Mouse (Mus musculus): Measurements from ENCODE around the gene Gpr161. TPM values are rescaled to one million over a fixed set of nuclear protein-coding genes. Genes with fewer than 3 reads are reported as not detected.
A peak's percentile ranks its signal among the peaks of the same experiment; 100 is the strongest.
"Not testable (repeated sequence)": the region's sequence is repeated elsewhere in the genome, so short reads cannot be mapped to it uniquely, and the experiment has no call there.

Gpr161 gene
- total RNA-seq, 2 experiments from 2014 or later, result 49.1 to 50.3 TPM

DNA sequence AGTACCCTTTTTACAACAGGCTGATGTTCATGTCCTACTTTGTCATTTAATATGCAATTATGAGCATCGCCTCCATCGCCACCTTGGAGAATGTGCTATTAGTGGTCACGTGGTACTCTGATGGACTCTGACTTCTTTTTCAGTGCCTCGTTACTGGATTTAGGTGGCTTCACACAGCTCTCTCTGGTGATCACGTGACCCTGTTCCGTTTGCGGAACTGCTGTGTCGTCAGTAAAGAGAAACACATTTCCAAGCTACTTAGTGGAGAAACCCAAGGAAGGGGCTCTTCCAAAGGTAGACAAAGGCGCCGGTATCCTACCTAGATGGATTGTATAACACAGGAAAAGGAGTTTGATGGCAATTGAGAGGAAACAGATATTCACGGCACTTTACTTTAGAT is 12.6 kb downstream of the Gpr161 start:
- no peak for DNase-seq (ENCODE audit: low spot score in 2 of 2)

DNA sequence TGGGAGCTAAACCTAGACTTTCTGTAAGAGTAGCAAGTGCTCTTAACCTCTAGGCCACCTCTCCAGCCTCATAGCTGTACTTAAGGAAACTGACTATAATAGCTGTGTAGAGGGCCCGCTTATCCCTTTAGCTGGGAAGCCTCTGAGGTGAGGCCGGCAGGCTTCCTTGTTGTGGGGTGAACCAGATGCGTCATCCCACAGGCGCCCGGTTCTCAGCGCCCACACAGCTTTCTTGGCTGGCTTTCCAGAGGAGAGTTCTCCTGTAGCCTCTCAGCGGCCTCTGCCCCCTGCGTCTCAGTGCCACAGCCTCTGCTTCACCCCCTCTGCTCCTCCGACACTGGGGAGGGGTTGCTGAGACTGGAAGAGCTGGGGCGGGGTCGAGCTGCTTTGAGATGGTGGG is 20.8 kb downstream of the Gpr161 start:
- DNase-seq (ENCODE audit: low spot score in 2 of 2), result no peak

- peak; percentile 80 to 85 for DNase-seq (ENCODE audit: low spot score in 2 of 2)
These were observed 24.7 kb downstream of the Gpr161 start for GRCm38 (mm10) chr1:165320141-165320934.

GRCm38 (mm10) chr1:165321393-165321861 is 25.8 kb downstream of the Gpr161 start:
- peak in 1 of 2 experiments; percentile 45 for DNase-seq (ENCODE audit: low spot score in 2 of 2)

DNA sequence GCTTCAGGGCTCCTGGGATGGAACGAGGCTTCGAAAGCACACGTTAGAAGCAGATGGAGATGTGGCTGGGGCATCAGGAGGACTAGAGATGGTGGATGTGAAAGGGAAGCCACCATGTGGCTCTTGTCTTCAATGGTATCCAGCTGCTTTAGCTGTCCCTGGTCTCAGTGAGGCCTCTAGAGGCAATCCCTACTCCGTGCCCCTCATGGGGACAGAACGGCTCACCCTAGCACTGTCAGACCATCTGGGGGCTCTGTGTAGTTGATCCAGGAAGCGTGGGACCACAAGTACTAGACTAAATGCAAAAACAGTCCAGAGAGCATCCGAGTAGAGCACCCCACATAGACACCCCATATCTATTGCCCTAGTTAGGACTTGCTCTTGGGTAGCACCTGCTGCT is 26.3 kb downstream of the Gpr161 start:
- DNase-seq (ENCODE audit: low spot score in 2 of 2), result no peak

DNA sequence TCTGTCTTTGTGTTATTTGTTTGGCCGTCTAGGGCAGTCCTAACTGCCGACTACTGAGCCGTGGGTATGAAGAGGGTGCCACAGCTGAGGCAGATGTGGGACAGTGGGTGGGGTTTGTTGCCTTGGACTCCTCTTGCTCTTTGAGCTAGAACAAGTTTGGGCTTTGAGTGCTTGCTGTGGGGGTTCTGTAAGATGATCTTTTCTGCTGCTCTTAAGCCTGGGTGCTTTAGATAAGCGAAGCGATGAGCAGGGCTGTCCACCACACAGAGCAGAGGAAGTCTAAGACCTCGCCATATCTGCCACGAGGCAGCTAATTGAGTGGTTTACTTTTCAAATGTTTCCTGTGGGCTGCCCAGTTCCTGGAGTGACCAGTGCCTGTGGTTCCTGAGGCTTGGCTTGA is 27.3 kb downstream of the Gpr161 start:
- DNase-seq (ENCODE audit: low spot score in 2 of 2), result no peak

GRCm38 (mm10) chr1:165327370-165327769 is 31.8 kb downstream of the Gpr161 start:
- no peak for DNase-seq (ENCODE audit: low spot score in 2 of 2)

- no peak for DNase-seq (ENCODE audit: low spot score in 2 of 2)
These were observed 32.2 kb downstream of the Gpr161 start for GRCm38 (mm10) chr1:165327831-165328230.

- DNase-seq (ENCODE audit: low spot score in 2 of 2), result not testable (repeated sequence)
These were observed 33.0 kb downstream of the Gpr161 start for GRCm38 (mm10) chr1:165328384-165329289.

- DNase-seq (ENCODE audit: low spot score in 2 of 2), result no peak
These were observed 35.3 kb downstream of the Gpr161 start for GRCm38 (mm10) chr1:165330859-165331258.

- no peak for DNase-seq (ENCODE audit: low spot score in 2 of 2)
These were observed 37.2 kb downstream of the Gpr161 start for GRCm38 (mm10) chr1:165332797-165333196.

DNA sequence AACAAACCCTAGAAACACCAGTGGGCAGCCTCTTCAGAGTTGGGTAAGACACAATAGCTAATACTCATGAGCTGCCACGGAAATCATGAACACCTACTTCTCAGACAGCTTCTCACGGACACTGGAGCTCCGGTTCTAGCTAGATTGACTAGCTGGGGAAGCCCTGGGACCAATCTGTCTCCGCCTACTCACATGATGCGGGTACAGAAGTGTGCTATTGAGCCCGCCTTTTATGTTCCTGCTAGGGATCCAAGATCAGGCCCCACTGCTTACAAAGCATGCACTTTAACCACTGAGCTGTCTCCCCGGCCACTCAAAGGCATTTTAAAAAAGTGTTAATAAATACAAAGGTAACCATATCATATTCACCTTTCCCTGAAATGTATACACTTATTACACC is 46.5 kb downstream of the Gpr161 start:
- DNase-seq (ENCODE audit: low spot score in 2 of 2), result no peak

DNA sequence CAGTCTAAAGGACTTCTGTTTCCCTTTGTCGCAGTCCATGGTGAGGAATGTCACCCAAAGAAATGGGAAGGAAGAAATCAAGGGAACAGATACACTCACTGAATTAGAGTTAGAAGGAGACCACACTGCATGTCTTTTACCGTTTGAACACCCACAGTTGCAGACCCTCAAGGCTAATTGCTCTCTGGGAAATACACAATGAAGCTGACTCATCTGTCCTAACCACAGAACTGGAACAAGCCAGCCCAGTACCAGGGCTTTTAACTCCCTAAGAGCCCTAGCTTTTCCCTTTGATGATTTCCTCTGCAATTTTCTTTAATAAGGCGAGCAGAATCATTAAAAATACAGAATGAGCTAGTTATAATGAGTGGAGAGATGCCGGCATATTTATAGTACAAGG is 48.9 kb downstream of the Gpr161 start:
- DNase-seq (ENCODE audit: low spot score in 2 of 2), result no peak

DNA sequence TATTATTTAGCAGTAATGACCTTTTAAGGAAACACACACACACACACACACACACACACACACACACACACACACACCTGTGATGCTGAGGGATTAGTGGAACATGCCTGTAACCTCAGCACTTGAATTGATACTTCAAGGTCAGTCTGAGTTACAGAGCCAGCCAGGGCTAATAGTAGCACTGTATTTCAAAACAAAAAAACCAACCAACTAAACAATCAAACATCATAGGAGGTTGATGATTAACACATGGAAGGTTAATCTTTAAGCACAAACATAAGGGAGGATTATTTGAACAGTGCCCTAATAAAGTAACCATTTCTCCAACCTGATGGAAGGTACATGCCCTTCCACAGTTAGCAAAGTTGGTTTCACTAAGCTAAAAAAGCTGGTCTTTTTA is 53.0 kb downstream of the Gpr161 start:
- no peak for DNase-seq (ENCODE audit: low spot score in 2 of 2)

- no peak for DNase-seq (ENCODE audit: low spot score in 2 of 2)
These were observed 60.8 kb downstream of the Gpr161 start for GRCm38 (mm10) chr1:165356347-165356746.

- DNase-seq (ENCODE audit: low spot score in 2 of 2), result no peak
These were observed 67.7 kb downstream of the Gpr161 start for GRCm38 (mm10) chr1:165363271-165363670.

GRCm38 (mm10) chr1:165365057-165365456 is 69.5 kb downstream of the Gpr161 start:
- DNase-seq (ENCODE audit: low spot score in 2 of 2), result no peak

GRCm38 (mm10) chr1:165370990-165371389 is 75.4 kb downstream of the Gpr161 start:
- DNase-seq (ENCODE audit: low spot score in 2 of 2), result no peak

DNA sequence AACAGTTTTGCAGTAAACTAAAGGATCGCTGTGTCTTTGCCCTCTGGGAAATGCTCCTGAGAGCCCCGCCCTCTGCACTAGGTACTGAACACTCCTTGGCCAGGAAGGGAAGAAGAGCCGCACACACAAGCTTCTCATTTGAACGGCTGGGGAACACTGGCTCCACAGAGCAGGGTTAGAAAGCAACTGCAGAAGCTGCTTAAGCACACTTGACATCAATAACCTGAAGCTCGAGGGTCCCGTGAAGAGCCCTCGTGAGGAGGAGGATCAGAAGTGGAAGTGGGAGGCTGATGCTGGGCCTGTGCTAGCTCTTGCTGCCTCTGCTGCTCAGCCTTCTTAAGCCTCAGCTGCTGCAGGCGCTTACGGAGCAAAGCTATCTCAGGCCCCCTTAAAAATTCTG is 78.2 kb downstream of the Gpr161 start:
- DNase-seq (ENCODE audit: low spot score in 2 of 2), result no peak

Data from layer of hippocampus, postnatal 10 days (tissue).